Mouse (Mus musculus) cerebellum, postnatal 36 days (tissue): ENCODE results near the gene Ndufb7.

Source experiments
- DNase-seq, 2 experiments: peaks; one replicate each; pipeline ENCODE4 v3.0.0; 2021 to 2022; ENCODE audit warnings: mixed read lengths in 2 of 2

Ndufb7 gene

GRCm38 (mm10) chr8:83608398-83608829, 41.9 kb downstream of the Ndufb7 start:
- DNase-seq = peak in 1 of 2 experiments; percentile 72

GRCm38 (mm10) chr8:83609086-83609485, 42.6 kb downstream of the Ndufb7 start:
- DNase-seq = no peak

DNA sequence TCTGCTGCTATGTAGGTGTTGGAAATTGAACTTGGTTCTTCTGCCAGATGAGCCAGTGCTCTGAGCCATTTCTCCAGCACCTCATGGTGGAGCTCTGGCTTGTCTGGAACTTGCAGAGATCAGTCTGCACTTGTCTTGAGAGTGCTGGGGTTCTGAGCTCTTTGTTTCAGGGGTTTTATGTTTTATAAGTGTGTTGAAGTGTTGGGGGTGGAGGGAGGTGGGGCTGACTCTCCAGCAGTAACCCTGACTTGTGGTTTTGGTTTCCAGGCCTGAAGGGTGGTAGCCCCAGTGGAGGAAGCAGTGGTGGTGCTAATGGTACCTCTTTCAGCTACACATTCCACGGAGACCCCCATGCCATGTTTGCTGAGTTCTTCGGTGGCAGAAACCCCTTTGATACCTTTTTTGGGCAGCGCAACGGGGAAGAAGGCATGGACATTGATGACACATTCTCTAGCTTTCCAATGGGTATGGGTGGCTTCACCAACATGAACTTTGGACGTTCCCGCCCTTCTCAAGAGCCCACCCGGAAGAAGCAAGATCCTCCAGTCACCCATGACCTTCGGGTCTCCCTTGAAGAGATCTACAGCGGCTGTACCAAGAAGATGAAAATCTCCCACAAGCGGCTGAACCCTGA, 43.2 kb downstream of the Ndufb7 start:
- DNase-seq = no peak

DNA sequence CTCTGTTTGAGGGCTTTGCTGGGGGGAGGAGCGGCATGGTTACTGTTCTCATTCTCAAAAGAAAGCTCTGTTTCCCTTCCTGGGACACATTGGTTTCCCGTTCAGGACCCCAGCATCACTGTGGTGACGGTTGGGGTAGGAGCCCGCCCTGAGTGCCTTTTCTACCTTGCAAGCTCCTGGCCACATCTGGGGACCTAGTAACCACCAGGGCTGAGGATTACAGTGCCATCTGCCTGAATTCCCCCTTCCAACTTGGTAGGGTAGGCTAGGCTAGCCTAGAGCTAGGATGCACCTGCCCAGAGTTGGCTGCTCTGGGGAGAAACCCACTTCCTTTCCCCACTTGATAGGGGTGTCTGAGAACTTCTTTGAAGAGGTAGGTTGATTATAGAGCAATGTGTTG, 45.5 kb downstream of the Ndufb7 start:
- no peak for DNase-seq

- DNase-seq = no peak
Measured at GRCm38 (mm10) chr8:83613695-83614094, 47.2 kb downstream of the Ndufb7 start.

DNA sequence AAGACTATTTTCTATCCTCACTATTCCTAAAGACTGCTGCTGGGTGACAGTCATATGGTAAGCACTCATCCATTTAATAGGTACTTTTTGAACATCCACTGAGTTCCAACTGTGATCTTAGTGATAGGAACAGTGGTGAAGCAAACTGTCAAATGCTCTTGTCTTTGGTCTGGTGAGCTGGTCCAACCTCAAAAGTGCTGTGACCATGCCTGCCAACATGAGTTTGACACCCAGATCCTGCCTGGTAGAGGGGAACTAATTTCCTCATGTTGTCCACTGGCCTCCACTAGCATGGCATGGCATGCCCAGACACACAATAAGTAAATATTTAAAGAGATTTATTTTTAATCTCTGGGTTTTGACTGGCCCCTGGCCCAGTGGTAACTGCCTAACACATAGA, 50.2 kb downstream of the Ndufb7 start:
- DNase-seq = no peak

GRCm38 (mm10) chr8:83617111-83617510, 50.6 kb downstream of the Ndufb7 start:
- no peak for DNase-seq

GRCm38 (mm10) chr8:83618566-83618965, 52.1 kb downstream of the Ndufb7 start:
- DNase-seq = no peak

- DNase-seq = no peak
Measured at GRCm38 (mm10) chr8:83619568-83620285, 53.3 kb downstream of the Ndufb7 start.
